Mouse (Mus musculus) CH12.LX (cell line): Measurements from ENCODE around the gene Stk32c. TPM values are rescaled to one million over a fixed set of nuclear protein-coding genes. Genes with fewer than 3 reads are reported as not detected.

Experiments used
- DNase-seq: peaks from one replicate; pipeline ENCODE4 v3.0.0-alpha.2; 2013; ENCODE audit errors: extremely low read depth
- H3K27ac ChIP-seq: 2 replicates; pipeline ENCODE4 v1.5.1; 2012; ENCODE audit warnings: low read depth, mild to moderate bottlenecking, control low read depth, moderate library complexity; ENCODE audit not compliant: insufficient read depth
- H3K27me3 ChIP-seq: replicated peaks from 2 replicates; pipeline ENCODE3; 2012; ENCODE audit warnings: inconsistent platforms
- H3K36me3 ChIP-seq, 2 experiments: replicated peaks in 1 of 2; 2 replicates each; pipeline versions ENCODE3 to v1.6.1; 2012; ENCODE audit warnings: inconsistent platforms in 1 of 2, low read length in 1 of 2, mild to moderate bottlenecking in 1 of 2, mixed read lengths in 1 of 2, moderate library complexity in 1 of 2; ENCODE audit not compliant: control insufficient read depth in 1 of 2, insufficient read depth in 1 of 2
- H3K4me1 ChIP-seq, 2 experiments: 2 replicates each; pipeline ENCODE4 v1.6.1; 2012; ENCODE audit warnings: inconsistent platforms in 1 of 2, moderate library complexity in 1 of 2; ENCODE audit not compliant: insufficient read depth in 2 of 2, control insufficient read depth in 1 of 2
- H3K4me2 ChIP-seq: 2 replicates; pipeline ENCODE4 v1.6.1; 2012; ENCODE audit warnings: low read depth, mild to moderate bottlenecking, control low read depth; ENCODE audit not compliant: poor library complexity, insufficient read depth, severe bottlenecking
- H3K4me3 ChIP-seq, 3 experiments: fragments of 150-350 bp in 1 of 3; sonication (generic) in 1 of 3; replicated peaks in 1 of 3; 2 replicates each; pipeline versions ENCODE3 to v1.5.1; 2011 to 2012; ENCODE audit warnings: low read depth in 2 of 3, low read length in 2 of 3, mild to moderate bottlenecking in 2 of 3, moderate library complexity in 2 of 3, control low read depth in 1 of 3, improper control_type of control experiment in 1 of 3, inconsistent platforms in 1 of 3, mixed read lengths in 1 of 3; ENCODE audit not compliant: poor library complexity in 1 of 3
- H3K79me2 ChIP-seq: replicated peaks from 2 replicates; pipeline ENCODE4 v1.6.1; 2012; ENCODE audit warnings: mild to moderate bottlenecking, moderate library complexity; ENCODE audit not compliant: control insufficient read depth, poor library complexity, insufficient read depth, severe bottlenecking; ENCODE audit errors: extremely low read depth
- H3K9ac ChIP-seq: 2 replicates; pipeline ENCODE4 v1.6.1; 2012; ENCODE audit warnings: low read depth, mild to moderate bottlenecking, control low read depth, moderate library complexity; ENCODE audit not compliant: insufficient read depth
- H3K9me3 ChIP-seq: replicated peaks from 2 replicates; pipeline ENCODE3; 2012; ENCODE audit warnings: low read length, inconsistent platforms, mixed read lengths
- CTCF ChIP-seq, 2 experiments: IDR thresholded peaks in 1 of 2; conservative IDR thresholded peaks in 1 of 2; 2 replicates each; pipeline ENCODE4 v1.5.1; 2011 to 2012; ENCODE audit warnings: low read depth in 2 of 2, low read length in 2 of 2, improper control_type of control experiment in 1 of 2, inconsistent platforms in 1 of 2, mild to moderate bottlenecking in 1 of 2, moderate library complexity in 1 of 2
- ELF1 ChIP-seq: IDR thresholded peaks from 2 replicates; pipeline ENCODE4 v1.6.1; 2014; ENCODE audit warnings: low read depth, mild to moderate bottlenecking, inconsistent platforms, low read length, improper control_type of control experiment
- EP300 ChIP-seq: IDR thresholded peaks from 2 replicates; pipeline ENCODE4 v1.6.1; 2011; ENCODE audit warnings: low read length, improper control_type of control experiment
- ETS1 ChIP-seq: conservative IDR thresholded peaks from 2 replicates; pipeline ENCODE4 v1.6.1; 2012; ENCODE audit warnings: low read depth, mild to moderate bottlenecking, inconsistent platforms, low read length, improper control_type of control experiment, moderate library complexity
- GABPA ChIP-seq: IDR thresholded peaks from 2 replicates; pipeline ENCODE4 v1.6.1; 2012; ENCODE audit warnings: low read depth, low read length, improper control_type of control experiment, inconsistent platforms; ENCODE audit not compliant: insufficient replicate concordance
- HCFC1 ChIP-seq: IDR thresholded peaks from 2 replicates; pipeline ENCODE4 v1.6.1; 2012; ENCODE audit warnings: low read depth, mild to moderate bottlenecking, inconsistent platforms, low read length, improper control_type of control experiment
- IRF4 ChIP-seq: IDR thresholded peaks from 2 replicates; pipeline ENCODE4 v1.6.1; 2014; ENCODE audit warnings: low read depth, mild to moderate bottlenecking, inconsistent platforms, low read length, improper control_type of control experiment
- JUND ChIP-seq: conservative IDR thresholded peaks from 2 replicates; pipeline ENCODE4 v1.6.1; 2011; ENCODE audit warnings: low read depth, low read length, improper control_type of control experiment
- KAT2A ChIP-seq: IDR thresholded peaks from 2 replicates; pipeline ENCODE4 v1.6.1; 2012; ENCODE audit warnings: low read length, improper control_type of control experiment, inconsistent platforms; ENCODE audit not compliant: insufficient replicate concordance
- MAFK ChIP-seq: IDR thresholded peaks from 2 replicates; pipeline ENCODE4 v1.6.1; 2011; ENCODE audit warnings: low read length, improper control_type of control experiment; ENCODE audit not compliant: insufficient replicate concordance
- MXI1 ChIP-seq: IDR thresholded peaks from 2 replicates; pipeline ENCODE4 v1.6.1; 2011; ENCODE audit warnings: mild to moderate bottlenecking, low read depth, low read length, improper control_type of control experiment
- NELFE ChIP-seq: IDR thresholded peaks from 2 replicates; pipeline ENCODE4 v1.6.1; 2011; ENCODE audit warnings: low read depth, low read length, improper control_type of control experiment
- PAX5 ChIP-seq: IDR thresholded peaks from 2 replicates; pipeline ENCODE4 v1.6.1; 2012; ENCODE audit warnings: low read length, inconsistent platforms, mixed read lengths
- POLR2A ChIP-seq: IDR thresholded peaks from 2 replicates; pipeline ENCODE4 v1.6.1; 2011; ENCODE audit warnings: low read depth, mild to moderate bottlenecking, improper control_type of control experiment, low read length
- POLR2AphosphoS2 ChIP-seq: IDR thresholded peaks from 2 replicates; pipeline ENCODE4 v1.6.1; 2011; ENCODE audit warnings: low read depth, low read length, improper control_type of control experiment
- SMC3 ChIP-seq: IDR thresholded peaks from 2 replicates; pipeline ENCODE4 v1.6.1; 2011; ENCODE audit warnings: low read depth, low read length, improper control_type of control experiment
- USF2 ChIP-seq: conservative IDR thresholded peaks from 2 replicates; pipeline ENCODE4 v1.6.1; 2011; ENCODE audit warnings: low read depth, low read length, improper control_type of control experiment
- ZC3H11A ChIP-seq: IDR thresholded peaks from 2 replicates; pipeline ENCODE4 v1.6.1; 2012; ENCODE audit warnings: low read depth, mild to moderate bottlenecking, inconsistent platforms, low read length, improper control_type of control experiment
- ZMIZ1 ChIP-seq: IDR thresholded peaks from 2 replicates; pipeline ENCODE4 v1.6.1; 2012; ENCODE audit warnings: low read depth, mild to moderate bottlenecking, inconsistent platforms, low read length, improper control_type of control experiment
- dilution Hi-C: fragments of 300-500 bp; cut with MboI; formaldehyde crosslinking; loops from 2 replicates; pipeline ENCODE4 v1.14.3; 2020; ENCODE audit warnings: low sequenced_read_pairs; ENCODE audit not compliant: extremely low pct_unique_long_range_greater_than_20kb, extremely low pct_ligation_motif_present
- in situ Hi-C: fragments of 300-500 bp; cut with MboI; formaldehyde crosslinking; loops from 3 replicates; pipeline ENCODE4 v1.14.3; 2019; ENCODE audit warnings: low sequenced_read_pairs, low pct_ligation_motif_present, low pct_unique_long_range_greater_than_20kb, mixed read lengths
- polyA plus RNA-seq: library from polyadenylated mRNA; unstranded; fragments of >175 nt; gene quantifications from 2 replicates; pipeline ENCODE4 v1.2.1, GENCODE M21; 2012; ENCODE audit warnings: low read depth; ENCODE audit not compliant: insufficient read length
- total RNA-seq, 2 experiments: library from RNA; depleted of rRNA; stranded (reverse); fragments of 300-350 nt in 1 of 2; fragments of >200 nt in 1 of 2; gene quantifications; 2 replicates each; pipeline ENCODE4 v1.2.3; 2012 to 2014

Gene Stk32c
- total and polyA plus RNA-seq, 3 experiments = not detected

DNA sequence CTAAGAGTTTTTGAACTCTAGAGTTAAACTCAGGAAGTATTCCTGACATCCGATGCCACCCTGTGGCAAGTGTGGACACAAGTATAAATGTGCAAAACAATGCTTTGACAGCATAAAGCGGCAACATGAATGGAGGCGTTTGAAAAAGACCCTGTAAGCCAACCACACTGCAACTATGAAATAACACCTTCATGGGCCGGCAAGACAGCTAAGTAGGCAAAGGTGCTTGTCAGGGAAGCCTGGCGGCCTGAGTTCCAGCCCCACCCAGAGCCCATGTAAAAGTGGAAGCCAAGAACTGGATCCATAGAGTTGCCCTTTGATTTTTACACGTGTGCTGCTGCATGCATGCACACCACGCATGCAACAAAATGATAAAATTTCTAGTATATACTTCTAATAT, 3.9 kb upstream of the Stk32c start:
- no peak for DNase-seq
- Histone ChIP-seq H3K9ac (no peak overlapping the region), H3K4me1 (peaks cover 0 to 12% of the 10 kb centered on the region in 2 experiments; a peak in 2 of 4 replicates), H3K4me3 (no peak overlapping the region), H3K79me2 (no peaks in the 10 kb centered on the region), H3K27ac (no peak overlapping the region), H3K4me2 (no peak overlapping the region), H3K36me3 (no peaks in the 10 kb centered on the region), H3K27me3 (peaks cover 79% of the 10 kb centered on the region), H3K9me3 (no peaks in the 10 kb centered on the region)
- dilution Hi-C loops (no loop called here), in situ Hi-C loops (no loop called here)
- no peak for TF ChIP-seq USF2

DNA sequence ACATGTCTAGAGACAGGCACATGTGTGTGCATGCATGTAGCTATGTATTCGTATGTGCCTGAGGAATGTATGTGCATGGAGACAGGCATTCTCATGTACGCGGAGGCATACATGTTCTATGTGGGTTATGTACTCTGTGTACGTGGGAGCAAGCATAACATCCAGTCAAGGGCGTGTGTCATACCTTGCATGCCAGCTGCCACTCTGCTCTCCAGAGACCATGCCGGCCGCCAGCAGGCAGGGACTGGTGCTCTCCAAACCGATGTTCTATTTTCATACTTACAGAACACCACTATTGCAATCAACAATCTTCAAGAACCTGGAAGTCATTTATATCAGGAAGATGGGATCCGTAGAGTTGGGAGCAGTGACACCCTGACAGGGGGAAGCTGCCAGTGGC, 3.4 kb upstream of the Stk32c start:
- Histone ChIP-seq H3K9ac (no peak overlapping the region), H3K36me3 (no peaks in the 10 kb centered on the region), H3K9me3 (no peaks in the 10 kb centered on the region), H3K27ac (no peak overlapping the region), H3K27me3 (peaks cover 79% of the 10 kb centered on the region), H3K4me2 (no peak overlapping the region), H3K79me2 (no peaks in the 10 kb centered on the region), H3K4me3 (no peak overlapping the region), H3K4me1 (peaks cover 0 to 12% of the 10 kb centered on the region in 2 experiments; a peak in 2 of 4 replicates)
- no peak for DNase-seq
- no peak for TF ChIP-seq POLR2AphosphoS2
- TF ChIP-seq IRF4 = no peak
- no peak for TF ChIP-seq CTCF (conservative IDR thresholded peaks at IDR 0.05 in 1 of 2, IDR thresholded peaks at IDR 0.05 in 1 of 2; ENCODE audit: low read depth in 2 of 2, low read length in 2 of 2)
- TF ChIP-seq KAT2A = no peak
- no peak for TF ChIP-seq MXI1
- no peak for TF ChIP-seq ETS1
- no peak for TF ChIP-seq PAX5
- TF ChIP-seq JUND = no peak
- TF ChIP-seq GABPA = no peak
- TF ChIP-seq ZC3H11A = no peak
- no peak for TF ChIP-seq MAFK
- no peak for TF ChIP-seq ZMIZ1
- no peak for TF ChIP-seq HCFC1
- TF ChIP-seq ELF1 = no peak
- no peak for TF ChIP-seq SMC3
- no peak for TF ChIP-seq POLR2A
- no peak for TF ChIP-seq EP300
- TF ChIP-seq NELFE = no peak
- in situ Hi-C loops (no loop called here), dilution Hi-C loops (no loop called here)
